Mouse (Mus musculus): ENCODE data around the gene Polr1a. TPM values are rescaled to one million over a fixed set of nuclear protein-coding genes. Genes with fewer than 3 reads are reported as not detected.

Polr1a gene
- 1.7 TPM for polyA plus RNA-seq (2014; fragmentation: Illumina TruSeq; extraction: RNeasy Lipid Tissue Mini Kit (QIAGEN cat#74804); ENCODE audit: low replicate concordance)

GRCm38 (mm10) chr6:71908481-71909381 is at the start of gene Polr1a, which contains the start of gene Ptcd3:
TSS of gene Polr1a (plus strand) at chr6:71909053.
TSS of gene Ptcd3 (minus strand) at chr6:71908750.

Other genes with a start within 250 kb of the Polr1a start
- gene Reep1, start 201.5 kb upstream of the Polr1a start, polyA plus RNA-seq (2014; fragmentation: Illumina TruSeq; extraction: RNeasy Lipid Tissue Mini Kit (QIAGEN cat#74804); ENCODE audit: low replicate concordance) = 1.3 TPM
- 31.4 TPM for gene Mrpl35, start 82.1 kb upstream of the Polr1a start, polyA plus RNA-seq (2014; fragmentation: Illumina TruSeq; extraction: RNeasy Lipid Tissue Mini Kit (QIAGEN cat#74804); ENCODE audit: low replicate concordance)
- gene Immt, start 77.7 kb upstream of the Polr1a start, polyA plus RNA-seq (2014; fragmentation: Illumina TruSeq; extraction: RNeasy Lipid Tissue Mini Kit (QIAGEN cat#74804); ENCODE audit: low replicate concordance) = 230 TPM
- 229 TPM for gene Ptcd3, start 303 bp upstream of the Polr1a start, polyA plus RNA-seq (2014; fragmentation: Illumina TruSeq; extraction: RNeasy Lipid Tissue Mini Kit (QIAGEN cat#74804); ENCODE audit: low replicate concordance)
- gene St3gal5, start 188.5 kb downstream of the Polr1a start, polyA plus RNA-seq (2014; fragmentation: Illumina TruSeq; extraction: RNeasy Lipid Tissue Mini Kit (QIAGEN cat#74804); ENCODE audit: low replicate concordance) = 1.1 TPM